ENCODE assay signal across 23 mouse cellular contexts in the genomic region with DNA sequence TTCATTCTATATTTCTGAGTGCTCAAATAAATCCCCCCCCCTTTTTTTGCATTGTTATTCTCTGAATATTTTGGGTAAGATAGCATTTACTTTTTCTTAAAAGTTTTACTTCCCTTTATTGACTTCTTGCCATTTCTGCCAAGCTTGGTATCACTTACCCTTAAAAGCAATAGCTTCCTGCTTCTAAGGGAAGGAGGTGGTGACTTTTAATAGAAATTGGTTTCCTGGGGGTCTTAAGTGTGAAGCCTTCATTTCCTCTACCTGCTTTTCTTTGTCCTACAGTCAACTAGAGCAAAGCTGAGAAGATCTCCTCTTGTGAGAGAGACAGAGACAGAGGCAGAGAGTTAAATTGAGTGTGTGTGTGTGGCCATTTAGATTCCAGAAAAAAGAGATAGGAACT. TPM values are rescaled to one million over a fixed set of nuclear protein-coding genes. Genes with fewer than 3 reads are reported as not detected.
DNase-seq lines count a peak whose midpoint lies in the region; ATAC-seq and TF ChIP-seq lines count a peak whose summit lies in the region.
"Had no signal": no experiment of that assay in that cellular context is flagged by ENCODE, and none has a peak within 500 bp of the region (broad histone marks: within the 10 kb centered on the region; RNA-seq: fewer than 3 reads in every experiment).

No protein-coding gene starts in this region.

- H3K4me1 ChIP-seq in spleen, adult 2 months (ENCODE audit: control insufficient read depth, insufficient read depth, insufficient read length) = peaks cover 4% of the 10 kb centered on the region
- no peaks in the 10 kb centered on the region for H3K4me1 ChIP-seq in thymus, adult 2 months (replicated peaks; ENCODE audit: control insufficient read depth, insufficient read depth, low read length)
- H3K4me1 ChIP-seq: embryonic facial prominence, embryonic 10.5 days; embryonic facial prominence, embryonic 13.5 days; forebrain, embryonic 12.5 days; forebrain, embryonic 15.5 days; hindbrain, embryonic 12.5 days; hindbrain, embryonic 15.5 days had no signal

- peak overlapping the region; percentile 76; the same call in 1 of the 2 replicates for H3K27ac ChIP-seq in spleen, adult 2 months (ENCODE audit: insufficient read depth, low read length)
- no peak overlapping the region for H3K27ac ChIP-seq in thymus, adult 2 months (ENCODE audit: control insufficient read depth, insufficient read depth, low read length)
- H3K27ac ChIP-seq: embryonic facial prominence, embryonic 10.5 days; embryonic facial prominence, embryonic 13.5 days; forebrain, embryonic 12.5 days; forebrain, embryonic 15.5 days; hindbrain, embryonic 12.5 days; hindbrain, embryonic 15.5 days had no signal

- peak in 1 of 2 experiments; percentile 9 for DNase-seq in spleen, adult 2 months (ENCODE audit: low read depth in 1 of 2, low spot score in 2 of 2)
- DNase-seq in spleen, postnatal 10 days (ENCODE audit: low spot score in 2 of 2) = no peak
- DNase-seq in thymus, adult 2 months = no peak
- DNase-seq in kidney, postnatal 25 days = no peak
- DNase-seq: adrenal gland, adult 2 months; adrenal gland, postnatal 14 days; cerebellum, adult 11 months; cerebellum, adult 2 months; cerebellum, adult 9-11 months; cerebellum, postnatal 25 days; embryo, embryonic 11 days; gastrocnemius, postnatal 10 days; gastrocnemius, postnatal 36 days had no signal

- peak overlapping the region; percentile 23; the same call in 1 of the 2 replicates for H3K4me3 ChIP-seq in spleen, adult 2 months (ENCODE audit: extremely low read depth, insufficient read depth, insufficient read length)
- no peak overlapping the region for H3K4me3 ChIP-seq in thymus, adult 2 months (ENCODE audit: control insufficient read depth, insufficient read depth, low read length)
- H3K4me3 ChIP-seq: embryonic facial prominence, embryonic 10.5 days; embryonic facial prominence, embryonic 13.5 days; erythroblast, embryonic 14.5 days; forebrain, embryonic 12.5 days; forebrain, embryonic 15.5 days; hindbrain, embryonic 12.5 days; hindbrain, embryonic 15.5 days had no signal

- ATAC-seq in common myeloid progenitor, adult 5-6 weeks (replicated peaks; ENCODE audit: low read depth, poor library complexity, severe bottlenecking) = 0 out of 2 replicates have a peak, but pooled peaks have one; percentile 45
- ATAC-seq in neutrophil, adult 5-6 weeks (ENCODE audit: extremely low read depth, insufficient number of reproducible peaks, low FRiP score, poor library complexity, severe bottlenecking) = 0 out of 2 replicates have a peak, but pooled peaks have one; percentile 41
- ATAC-seq: CD4-positive, CD25-positive, alpha-beta regulatory T cell, adult 4 months; forebrain, embryonic 15.5 days had no signal

- TF ChIP-seq CTCF in spleen, adult 2 months (IDR thresholded peaks at IDR 0.05; ENCODE audit: extremely low read depth, insufficient read depth, insufficient read length, insufficient replicate concordance) = no peak
- TF ChIP-seq CTCF in thymus, adult 2 months (IDR thresholded peaks at IDR 0.05; ENCODE audit: borderline replicate concordance, control insufficient read depth, extremely low read depth, insufficient read depth, low read length, poor library complexity) = no peak

- H3K27me3 ChIP-seq in spleen, adult 2 months (ENCODE audit: control insufficient read depth, insufficient read depth, low read length) = no peaks in the 10 kb centered on the region
- no peaks in the 10 kb centered on the region for H3K27me3 ChIP-seq in thymus, adult 2 months (ENCODE audit: control insufficient read depth, insufficient read depth, low read length)
- H3K27me3 ChIP-seq: embryonic facial prominence, embryonic 13.5 days; forebrain, embryonic 12.5 days; forebrain, embryonic 15.5 days; hindbrain, embryonic 12.5 days; hindbrain, embryonic 15.5 days had no signal

- no peak for TF ChIP-seq POLR2A in spleen, adult 2 months (IDR thresholded peaks at IDR 0.05; ENCODE audit: low read depth, low read length)
- no peak for TF ChIP-seq POLR2A in thymus, adult 2 months (IDR thresholded peaks at IDR 0.05; ENCODE audit: control insufficient read depth, extremely low read depth, insufficient read depth, low read length, poor library complexity)

- peaks cover 6% of the 10 kb centered on the region for H3K36me3 ChIP-seq in spleen, adult 2 months (ENCODE audit: control insufficient read depth, insufficient read depth, low read length)
- peaks cover 47% of the 10 kb centered on the region for H3K36me3 ChIP-seq in thymus, adult 2 months (ENCODE audit: control insufficient read depth, insufficient read depth, low read length)

RNA-seq across cellular contexts. Expression of gene Gdf11, which starts 30.3 kb away (rescaled TPM):
- 5.8 and 6.0 TPM in 2 replicates for polyA plus RNA-seq in spleen, adult 2 months (2012; rRNA removed)
- 0.39 TPM in 1 of 2 replicates, not detected in the other for total RNA-seq in common myeloid progenitor, adult 5-6 weeks (2017)
- total RNA-seq in neutrophil, adult 5-6 weeks (2017) = 19.9 and 22.1 TPM in 2 replicates
- polyA plus RNA-seq in thymus, adult 2 months (2012; rRNA removed) = 5.6 and 5.8 TPM in 2 replicates
- polyA plus RNA-seq: erythroblast, embryonic 14.5 days had no signal

RNA-seq across cellular contexts. Expression of gene Cd63, which starts 39.6 kb away (rescaled TPM):
- 25.8 and 35.7 TPM in 2 replicates for polyA plus RNA-seq in spleen, adult 2 months (2012; rRNA removed)
- 38.5 and 39.6 TPM in 2 replicates for total RNA-seq in common myeloid progenitor, adult 5-6 weeks (2017)
- total RNA-seq in neutrophil, adult 5-6 weeks (2017) = 22.8 and 30.5 TPM in 2 replicates
- 43.9 and 62.1 TPM in 2 replicates for polyA plus RNA-seq in thymus, adult 2 months (2012; rRNA removed)

RNA-seq across cellular contexts. Expression of gene Ormdl2, which starts 39.7 kb away (rescaled TPM):
- polyA plus RNA-seq in spleen, adult 2 months (2012; rRNA removed) = 25.5 and 28.9 TPM in 2 replicates
- total RNA-seq in common myeloid progenitor, adult 5-6 weeks (2017) = 86.6 and 90.4 TPM in 2 replicates
- total RNA-seq in neutrophil, adult 5-6 weeks (2017) = 20.0 TPM in 2 replicates
- polyA plus RNA-seq in thymus, adult 2 months (2012; rRNA removed) = 68.3 and 82.3 TPM in 2 replicates

RNA-seq across cellular contexts. Expression of gene Sarnp, which starts 44.0 kb away (rescaled TPM):
- polyA plus RNA-seq in spleen, adult 2 months (2012; rRNA removed) = 3.0 and 4.5 TPM in 2 replicates
- total RNA-seq in common myeloid progenitor, adult 5-6 weeks (2017) = 212 and 320 TPM in 2 replicates
- total RNA-seq in neutrophil, adult 5-6 weeks (2017) = 77.9 and 106 TPM in 2 replicates
- polyA plus RNA-seq in thymus, adult 2 months (2012; rRNA removed) = 8.5 and 12.3 TPM in 2 replicates

RNA-seq across cellular contexts. Expression of gene Tmem198b, which starts 57.0 kb away (rescaled TPM):
- polyA plus RNA-seq in spleen, adult 2 months (2012; rRNA removed) = 10.8 and 11.6 TPM in 2 replicates
- total RNA-seq in common myeloid progenitor, adult 5-6 weeks (2017) = 3.2 and 3.7 TPM in 2 replicates
- total RNA-seq in neutrophil, adult 5-6 weeks (2017) = 7.9 and 8.0 TPM in 2 replicates
- 17.4 and 20.5 TPM in 2 replicates for polyA plus RNA-seq in thymus, adult 2 months (2012; rRNA removed)

Comparison
In these comparisons a context has a peak if more than half of its experiments do, and no peak if none do; other contexts are left out.
1. RNA of gene Gdf11, which starts 30.3 kb away (total RNA-seq): 19.9 to 22.1 TPM in neutrophil, adult 5-6 weeks; 0.39 TPM in common myeloid progenitor, adult 5-6 weeks; every median in the first group is over 10 times any median in the second.